Mouse (Mus musculus): ENCODE results near the gene 1700069L16Rik.

The 1700069L16Rik gene

DNA sequence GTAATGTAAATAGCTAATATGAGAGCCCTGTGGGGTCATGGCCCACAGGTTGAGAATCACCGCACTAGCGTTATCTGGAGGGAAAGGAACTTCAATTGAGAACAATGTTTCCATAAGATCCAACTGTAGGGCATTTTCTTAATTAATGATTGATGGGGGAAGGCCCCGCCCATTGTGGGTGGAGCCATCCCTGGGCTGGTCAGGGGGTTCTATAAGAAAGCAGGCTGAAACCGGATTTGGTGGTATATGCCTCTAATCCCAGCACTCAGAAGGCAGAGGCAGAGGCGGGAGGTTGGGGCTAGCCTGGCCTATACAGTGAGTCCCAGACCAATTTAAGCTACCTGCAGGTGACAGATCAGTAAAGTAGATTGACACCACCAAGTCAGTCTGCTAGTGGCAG is 9.8 kb upstream of the 1700069L16Rik start:
- DNase-seq (ENCODE audit: low spot score in 2 of 2), result no peak

DNA sequence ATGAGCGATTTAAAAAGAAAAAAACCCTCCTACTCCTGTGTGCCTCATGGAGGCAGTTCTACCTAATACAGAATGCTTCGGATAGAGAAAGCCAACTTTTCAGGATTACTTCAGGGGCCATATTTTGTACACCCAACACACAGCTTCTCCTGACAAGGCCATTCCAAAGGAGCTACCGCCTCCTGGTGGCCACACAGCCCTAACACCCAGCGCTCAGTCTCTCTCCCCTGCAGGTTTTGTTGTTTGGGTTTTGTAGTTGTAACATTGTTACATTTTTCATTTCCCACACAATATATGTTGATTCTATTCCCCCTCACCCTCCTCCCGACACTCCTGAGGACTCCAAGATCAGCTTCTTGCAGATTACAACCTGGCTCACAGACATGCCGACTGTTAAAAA is 7.6 kb upstream of the 1700069L16Rik start:
- peak in 1 of 2 experiments; percentile 63 for DNase-seq (ENCODE audit: low spot score in 2 of 2)

DNA sequence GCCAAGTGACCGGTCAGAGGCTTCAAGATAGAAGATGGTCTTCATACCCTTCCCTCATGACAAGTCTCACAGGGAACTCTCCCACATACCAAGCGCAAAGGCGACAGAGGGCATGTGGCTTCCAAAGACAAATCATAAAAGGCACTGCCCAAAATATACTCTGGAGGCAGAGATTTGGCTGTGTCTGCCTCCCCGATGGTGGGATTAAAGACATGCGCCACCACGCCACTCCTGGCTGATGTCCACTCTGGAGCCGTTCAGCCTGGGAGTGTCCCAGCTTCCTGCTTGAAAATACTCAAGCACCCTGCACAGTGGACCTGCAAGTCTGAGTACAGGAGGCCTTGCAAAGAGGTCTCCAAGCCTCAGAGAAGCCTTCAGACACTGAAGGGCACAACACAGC is 6.6 kb upstream of the 1700069L16Rik start:
- no peak for DNase-seq (ENCODE audit: low spot score in 2 of 2)

DNA sequence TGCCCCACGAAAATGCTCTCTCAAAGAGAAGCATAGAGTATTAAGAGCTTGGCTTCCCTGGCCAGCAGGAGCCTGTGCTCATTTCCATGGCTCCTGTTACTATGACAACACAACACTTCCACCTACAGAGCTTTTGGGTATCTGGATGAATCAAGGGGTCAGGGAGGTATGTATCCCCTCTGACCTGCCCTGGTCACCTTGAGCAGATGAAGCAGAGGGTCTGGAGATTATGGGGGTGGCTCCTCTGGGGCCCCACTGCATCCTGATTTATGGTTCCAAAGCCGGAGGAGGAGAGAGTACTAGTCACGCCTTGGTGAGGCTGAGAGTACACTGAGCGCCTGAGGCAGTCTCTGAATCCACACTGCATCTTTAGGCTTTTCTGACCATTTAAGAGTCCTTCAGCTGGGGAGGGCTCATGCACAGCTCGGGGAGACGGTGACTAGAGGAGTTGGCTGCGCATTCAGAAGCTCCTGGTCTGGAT is 6.1 kb upstream of the 1700069L16Rik start:
- DNase-seq (ENCODE audit: low spot score in 2 of 2), result peak in 1 of 2 experiments; percentile 44

DNA sequence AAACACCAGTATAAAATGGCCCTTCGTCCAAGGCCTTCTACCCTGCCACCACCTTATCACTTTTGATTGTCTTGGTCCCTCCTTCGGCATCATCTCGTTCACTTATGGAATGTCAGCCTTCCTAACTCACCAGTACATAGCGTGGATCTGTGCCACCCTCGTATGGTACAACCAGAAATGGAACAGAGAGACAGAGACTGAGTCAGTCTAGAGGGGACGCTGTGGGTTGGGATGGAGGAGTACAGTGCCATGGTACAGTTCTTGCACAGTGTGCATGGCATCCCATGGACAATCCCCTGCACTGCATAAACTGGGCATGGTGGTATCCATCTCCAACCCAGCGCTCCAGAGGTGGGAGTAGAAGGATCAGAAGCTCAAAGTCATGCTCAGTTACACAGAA is 4.1 kb upstream of the 1700069L16Rik start:
- DNase-seq (ENCODE audit: low spot score in 2 of 2), result no peak

DNA sequence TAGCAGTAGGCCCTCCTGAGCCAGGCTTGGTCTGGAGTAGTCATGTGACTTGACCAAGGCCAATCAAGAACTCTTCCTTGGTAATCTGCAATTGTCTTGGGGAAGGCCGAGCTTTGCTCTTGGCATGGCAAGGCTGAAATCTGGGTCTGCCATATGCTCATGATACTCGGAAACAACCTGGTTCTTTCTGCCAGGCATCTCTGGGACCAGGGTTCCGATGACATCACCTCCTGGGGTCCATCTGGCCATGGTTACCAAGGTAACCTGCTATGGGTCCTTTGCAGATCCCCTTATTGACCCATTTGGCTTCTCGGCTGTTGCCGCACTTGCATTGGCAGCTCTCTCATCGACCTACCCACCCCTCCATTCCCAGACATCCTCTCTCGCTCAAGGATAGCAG is 3.4 kb upstream of the 1700069L16Rik start:
- no peak for DNase-seq (ENCODE audit: low spot score in 2 of 2)

DNA sequence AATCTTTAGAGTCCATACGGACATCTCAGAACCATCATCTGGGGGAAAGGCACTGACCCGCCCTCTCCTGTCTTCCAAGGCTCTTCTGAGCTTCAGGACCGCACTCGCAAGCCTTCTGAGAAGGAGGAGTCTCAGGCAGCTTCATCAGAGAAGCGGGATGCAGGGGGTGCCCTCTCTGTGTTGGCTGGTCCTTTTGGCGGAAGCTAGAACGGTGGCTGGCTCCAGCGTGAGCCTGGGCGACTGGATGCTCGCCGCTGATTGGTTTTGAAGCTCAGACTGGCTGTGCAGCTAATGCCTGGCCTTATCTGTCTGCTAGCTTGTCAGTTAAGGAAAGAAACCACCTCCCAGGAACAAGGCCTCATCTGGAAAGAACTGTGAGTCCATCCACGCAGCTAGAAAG is 2.7 kb upstream of the 1700069L16Rik start:
- no peak for DNase-seq (ENCODE audit: low spot score in 2 of 2)

DNA sequence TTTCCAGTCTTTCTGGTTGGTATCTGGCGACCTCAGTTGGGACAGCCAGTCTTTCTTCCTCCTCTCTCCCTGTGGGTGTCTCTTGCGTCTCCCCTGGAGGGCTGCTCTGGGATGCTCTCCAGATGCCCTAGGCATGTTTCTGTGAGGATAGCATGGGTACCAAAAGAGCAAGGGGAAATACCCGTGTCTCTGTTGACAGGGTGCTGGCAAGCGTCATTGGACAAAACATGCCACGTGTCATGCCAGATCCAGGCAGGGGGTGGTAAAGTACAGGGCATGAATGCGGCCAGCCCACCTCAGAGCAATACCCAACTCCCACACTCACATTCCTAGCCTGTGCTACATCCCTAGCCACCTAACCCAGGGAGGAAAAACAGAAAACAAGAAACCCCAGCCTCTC is 2.0 kb upstream of the 1700069L16Rik start:
- no peak for DNase-seq (ENCODE audit: low spot score in 2 of 2)

DNA sequence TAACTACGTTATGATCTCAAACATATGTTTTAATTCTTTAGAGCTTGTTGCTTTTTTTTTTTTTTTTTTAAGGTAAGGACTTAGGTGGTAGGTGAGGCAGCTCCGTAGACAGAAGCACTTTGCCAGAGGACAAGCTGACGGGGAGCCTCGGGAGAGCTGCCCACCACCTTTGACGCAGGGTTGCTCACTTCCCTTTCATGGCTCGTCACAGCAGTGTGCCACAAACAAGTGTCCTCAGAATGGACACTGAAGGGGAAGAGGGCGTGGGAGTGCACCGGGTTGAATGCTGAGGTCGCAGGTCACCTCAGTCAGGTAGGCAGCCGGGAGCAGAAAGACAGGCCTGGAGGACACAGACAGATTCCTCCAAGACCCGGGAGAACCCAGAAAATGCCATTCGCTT is 845 bp upstream of the 1700069L16Rik start:
- DNase-seq (ENCODE audit: low spot score in 2 of 2), result no peak

DNA sequence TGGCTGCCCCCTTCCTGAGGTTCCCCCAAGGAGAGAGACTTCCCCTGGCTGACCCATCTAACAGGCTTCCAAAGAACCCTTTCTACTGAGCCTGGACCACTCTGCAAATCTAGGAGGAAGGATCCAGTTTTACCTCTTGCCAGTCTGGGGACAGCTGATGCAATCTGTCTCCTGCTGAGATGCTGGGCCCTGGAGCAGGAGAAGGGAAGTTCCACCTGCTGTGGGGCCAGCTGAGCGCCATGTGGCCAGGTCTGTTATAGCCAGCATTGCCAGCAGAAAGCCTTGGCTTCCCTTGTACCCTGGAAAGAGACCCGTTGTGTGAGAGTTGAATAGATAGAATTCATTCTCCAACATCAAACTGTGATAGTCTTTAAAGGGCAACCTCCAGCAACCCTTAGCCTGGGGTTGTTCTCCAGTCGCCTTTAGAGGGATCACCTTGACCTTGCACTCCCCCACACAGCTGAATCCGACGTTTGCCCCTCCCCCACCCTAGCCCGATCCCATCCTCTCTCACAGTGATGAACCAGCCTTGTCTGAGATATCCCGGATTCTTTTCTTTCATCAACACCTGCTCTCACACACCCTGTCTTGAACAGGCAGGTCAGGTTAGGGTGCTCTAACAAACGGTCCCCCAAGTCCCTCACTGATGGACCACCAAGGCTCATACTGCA is 870 bp downstream of the 1700069L16Rik start:
- DNase-seq (ENCODE audit: low spot score in 2 of 2), result no peak

DNA sequence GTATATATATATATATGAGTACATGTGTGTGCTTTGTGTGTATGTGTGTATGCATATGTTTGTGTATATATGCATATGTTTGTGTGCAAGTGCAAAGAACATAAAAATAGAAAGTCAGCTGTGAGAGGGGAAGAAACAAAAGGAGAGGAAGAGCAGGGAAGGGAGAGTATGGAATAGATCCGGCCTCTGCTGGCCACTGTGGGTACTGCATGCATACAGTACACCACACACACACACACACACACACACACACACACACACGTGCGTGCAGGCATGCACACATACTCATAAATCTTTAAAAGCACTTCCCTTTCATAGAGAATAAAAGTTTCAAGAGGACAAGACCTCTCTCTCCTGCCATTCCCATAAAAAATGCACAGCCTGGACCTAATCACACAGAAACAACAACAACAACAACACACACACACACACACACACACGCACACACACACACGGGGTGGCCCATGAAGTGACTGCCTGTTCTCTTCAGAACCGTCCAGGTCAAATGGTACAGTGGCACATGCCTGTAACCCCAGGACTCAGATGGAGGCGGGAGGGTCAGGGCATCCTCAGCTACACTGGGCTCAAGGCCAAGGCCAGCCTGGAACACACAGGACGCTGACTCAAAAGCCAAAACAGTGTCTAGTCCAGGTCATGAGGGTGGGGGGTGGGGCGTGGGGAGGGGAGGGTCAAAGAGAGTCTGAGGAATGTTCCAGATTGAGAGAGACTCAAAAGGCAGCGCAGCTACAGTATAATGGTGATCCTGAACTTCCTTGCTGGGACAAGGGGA is 2.2 kb downstream of the 1700069L16Rik start:
- DNase-seq (ENCODE audit: low spot score in 2 of 2), result no peak

DNA sequence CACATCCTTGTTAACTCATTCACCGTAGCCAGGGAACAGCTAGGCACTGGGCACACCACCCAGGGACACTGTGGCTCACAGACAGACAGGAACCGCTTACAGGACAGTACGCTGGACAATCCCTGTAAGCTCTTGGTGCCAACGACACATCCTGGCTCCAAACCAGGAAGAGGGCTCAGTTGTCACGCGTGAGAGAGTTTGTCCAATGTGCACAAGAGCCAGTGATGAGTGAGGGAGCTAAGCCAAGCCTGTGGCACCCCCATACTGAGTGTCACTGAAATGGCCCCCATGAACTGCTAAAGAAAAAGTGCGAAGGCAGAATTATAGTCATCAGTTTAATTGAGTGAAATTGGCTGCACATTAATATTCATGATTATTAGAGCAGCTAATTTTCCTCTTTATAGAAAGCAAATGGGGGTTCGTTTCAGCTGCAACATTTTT is 5.3 kb downstream of the 1700069L16Rik start:
- DNase-seq (ENCODE audit: low spot score in 2 of 2), result no peak

DNA sequence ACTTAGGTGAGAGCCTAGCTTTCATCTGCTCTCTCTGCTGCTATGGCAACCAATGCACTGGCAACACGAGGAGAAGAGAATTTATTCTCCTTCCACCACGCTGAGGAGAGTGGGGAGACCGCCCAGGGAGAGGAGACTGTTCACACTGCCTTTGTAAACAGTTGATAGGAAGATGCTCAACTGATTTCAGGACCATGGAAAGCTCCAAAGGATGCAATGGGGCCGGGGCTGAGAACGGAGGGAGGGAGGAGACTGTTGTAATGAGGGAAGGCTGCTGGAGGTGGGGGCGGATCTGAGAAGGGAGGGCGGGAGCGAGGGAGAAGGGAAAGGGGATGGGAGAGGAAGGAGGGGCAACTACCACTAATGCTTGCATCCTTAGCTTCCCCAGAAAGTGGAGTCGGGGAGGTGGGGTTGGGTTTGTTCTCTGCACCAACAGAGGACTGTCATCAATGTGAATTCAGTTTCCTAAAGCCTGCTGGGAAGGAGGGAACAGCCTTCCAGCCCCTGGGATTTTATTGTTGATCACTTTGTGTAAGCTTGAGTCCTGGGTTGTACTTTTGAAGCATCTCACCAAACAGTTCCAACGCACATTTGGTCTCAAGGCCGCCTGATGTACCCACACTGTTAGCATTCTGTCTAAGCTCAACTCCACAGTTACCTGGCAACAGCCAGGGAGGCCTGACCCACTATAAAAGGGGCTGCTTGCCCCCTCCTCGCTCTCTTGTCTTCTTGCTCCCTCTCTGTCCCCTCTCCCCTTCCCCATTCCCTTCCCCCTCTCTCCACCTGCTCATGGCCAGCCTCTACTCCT is 7.8 kb downstream of the 1700069L16Rik start:
- peak in 1 of 2 experiments; percentile 77 for DNase-seq (ENCODE audit: low spot score in 2 of 2)

DNA sequence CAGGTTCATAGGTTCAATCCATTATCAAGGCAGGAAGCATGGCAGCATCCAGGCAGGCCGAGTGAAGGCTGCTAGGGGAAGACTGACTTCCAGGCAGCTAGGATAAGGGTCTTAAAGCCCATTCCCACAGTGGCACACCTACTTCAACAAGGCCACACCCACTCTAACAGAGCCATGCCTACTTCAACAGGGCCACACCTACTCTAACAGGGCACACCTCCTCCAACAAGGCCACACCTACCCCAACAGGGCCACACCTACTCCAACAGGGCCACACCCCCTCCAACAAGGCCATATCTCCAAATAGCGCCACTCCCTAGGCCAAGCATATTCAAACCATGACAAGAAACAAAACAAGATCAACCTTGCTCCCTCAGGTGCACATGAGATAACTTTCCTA is 11.7 kb downstream of the 1700069L16Rik start:
- DNase-seq (ENCODE audit: low spot score in 2 of 2), result no peak

DNA sequence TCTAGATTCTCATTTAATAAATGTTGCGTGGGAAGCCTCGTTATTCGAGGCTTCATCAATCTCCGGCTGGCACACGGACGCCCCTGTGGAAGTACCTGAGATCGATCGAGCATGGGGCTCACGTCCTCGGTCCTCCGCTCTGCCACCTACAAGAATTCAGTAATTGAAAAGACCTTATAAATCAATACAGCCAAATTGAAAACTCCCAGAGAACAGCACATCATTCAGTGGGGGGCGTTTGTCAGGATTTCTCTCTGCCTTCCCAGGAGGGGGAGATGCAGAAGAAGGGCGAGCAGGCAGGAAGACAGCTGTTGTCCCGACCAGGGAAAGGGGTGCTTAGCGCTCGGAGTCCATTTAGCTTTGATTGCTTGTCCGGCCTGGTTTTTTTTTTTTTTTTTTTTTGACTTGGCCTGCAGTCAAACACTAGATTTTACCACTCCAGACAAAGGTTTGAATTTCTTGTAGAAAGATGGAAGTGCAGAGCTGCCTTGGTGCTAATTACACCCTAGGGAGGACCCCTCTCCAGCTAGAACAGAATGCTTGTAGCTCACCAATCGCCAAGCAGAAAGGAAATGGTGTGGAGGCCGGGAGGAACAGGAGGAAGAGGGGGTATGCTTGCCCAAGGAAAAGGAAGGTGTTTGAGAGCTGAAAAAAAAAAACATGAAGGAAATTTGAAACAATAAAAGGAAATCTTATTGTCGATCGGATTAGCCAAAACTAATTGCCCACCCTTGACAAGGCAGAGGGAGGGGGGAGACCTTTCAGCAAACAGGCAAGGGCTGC is 20.6 kb downstream of the 1700069L16Rik start:
- no peak for DNase-seq (ENCODE audit: low spot score in 2 of 2)

DNA sequence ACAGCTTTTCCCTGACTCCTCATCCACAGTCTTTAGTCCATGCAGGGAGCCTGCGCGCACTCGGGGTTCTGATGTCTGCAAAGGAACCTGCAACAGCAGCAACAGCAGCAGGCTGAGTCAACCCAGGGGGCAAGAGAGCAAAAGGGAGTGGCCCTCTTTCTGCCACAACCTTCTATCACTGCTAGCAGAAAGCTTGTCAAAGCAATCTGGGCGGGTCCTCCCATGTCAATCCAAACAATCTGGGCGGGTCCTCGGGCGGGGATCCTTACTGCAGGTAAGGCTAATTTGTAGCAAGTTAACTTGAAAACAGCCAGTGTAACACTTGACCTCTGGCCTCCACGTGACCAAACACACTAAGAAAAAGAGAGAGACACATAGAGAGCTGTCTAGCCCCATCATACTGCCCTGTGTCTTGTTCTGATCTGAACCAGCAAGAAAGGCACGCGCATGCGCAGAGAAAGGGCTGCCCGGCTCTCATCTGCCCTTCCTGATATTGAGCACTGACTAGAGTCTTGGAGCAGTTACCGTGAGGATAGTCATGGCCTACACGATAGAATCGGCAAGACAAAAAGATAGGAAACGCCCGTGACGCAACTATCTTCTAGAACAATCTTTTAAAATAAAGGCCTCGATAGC is 24.1 kb downstream of the 1700069L16Rik start:
- DNase-seq (ENCODE audit: low spot score in 2 of 2), result no peak

DNA sequence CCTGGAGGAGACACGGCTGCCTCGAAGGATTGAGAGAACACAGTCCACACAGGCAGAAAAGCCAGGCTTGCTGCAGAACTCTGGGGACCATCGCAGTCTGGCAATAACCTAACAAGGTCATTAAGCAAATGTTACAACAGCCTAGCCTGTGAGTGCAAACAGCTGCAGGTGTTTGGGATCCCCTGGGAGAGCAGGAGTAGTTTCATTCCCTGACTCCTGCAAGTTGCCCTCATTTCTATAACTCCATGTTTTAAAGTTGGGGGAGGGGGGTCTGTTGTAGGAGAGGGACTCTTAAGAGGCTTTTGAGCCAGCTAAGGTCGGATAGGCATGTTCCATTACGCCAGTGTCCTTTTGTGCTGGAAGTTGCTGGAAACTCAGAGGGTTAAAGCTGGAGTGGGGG is 30.2 kb downstream of the 1700069L16Rik start:
- no peak for DNase-seq (ENCODE audit: low spot score in 2 of 2)

DNA sequence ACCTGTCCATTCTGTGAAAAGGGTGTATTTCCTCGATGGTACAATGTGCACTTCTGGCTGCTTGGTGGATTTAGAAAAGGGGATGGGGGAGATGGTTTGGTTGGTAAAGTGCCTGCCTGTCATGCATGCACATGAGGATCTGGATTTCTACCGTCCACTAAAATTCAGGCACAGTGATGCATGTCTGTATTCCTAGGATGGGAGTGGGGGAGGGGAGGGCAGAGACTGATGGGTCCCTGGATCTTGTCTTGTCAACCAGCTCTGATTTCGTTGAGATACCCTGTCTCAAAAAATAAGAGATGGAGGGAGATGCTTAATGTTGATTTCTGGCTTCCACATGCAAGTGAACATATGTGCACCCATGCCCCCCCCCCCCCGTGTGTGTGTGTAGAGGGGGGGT is 30.6 kb downstream of the 1700069L16Rik start:
- no peak for DNase-seq (ENCODE audit: low spot score in 2 of 2)

DNA sequence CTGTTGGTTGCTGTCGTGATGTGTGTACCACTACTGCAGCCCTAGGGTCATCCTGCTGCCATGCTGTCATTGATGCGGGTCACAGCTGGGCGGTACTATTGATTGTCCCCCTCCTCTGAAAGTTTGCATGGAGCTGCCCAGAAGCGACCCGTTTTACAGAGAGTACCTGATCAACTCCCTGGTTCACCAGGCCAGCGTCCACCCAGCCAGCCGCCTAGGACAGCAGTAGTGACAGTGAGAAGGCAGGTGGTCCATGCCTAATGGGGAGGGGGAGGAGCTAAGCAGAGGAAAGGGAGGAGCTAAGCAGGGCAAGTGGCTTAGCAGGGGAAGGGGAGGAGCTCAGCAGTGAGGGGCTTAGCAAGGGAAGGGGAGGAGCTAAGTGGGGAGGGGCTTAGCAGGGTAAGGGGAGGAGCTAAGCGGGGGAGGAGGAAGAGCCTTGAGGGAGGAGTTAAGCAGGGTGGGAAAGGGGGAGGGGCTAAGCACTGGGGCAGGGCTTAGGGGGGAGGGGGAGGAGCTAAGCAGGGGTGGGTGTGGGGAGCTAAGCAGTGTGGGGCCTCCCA is 31.3 kb downstream of the 1700069L16Rik start:
- no peak for DNase-seq (ENCODE audit: low spot score in 2 of 2)

DNA sequence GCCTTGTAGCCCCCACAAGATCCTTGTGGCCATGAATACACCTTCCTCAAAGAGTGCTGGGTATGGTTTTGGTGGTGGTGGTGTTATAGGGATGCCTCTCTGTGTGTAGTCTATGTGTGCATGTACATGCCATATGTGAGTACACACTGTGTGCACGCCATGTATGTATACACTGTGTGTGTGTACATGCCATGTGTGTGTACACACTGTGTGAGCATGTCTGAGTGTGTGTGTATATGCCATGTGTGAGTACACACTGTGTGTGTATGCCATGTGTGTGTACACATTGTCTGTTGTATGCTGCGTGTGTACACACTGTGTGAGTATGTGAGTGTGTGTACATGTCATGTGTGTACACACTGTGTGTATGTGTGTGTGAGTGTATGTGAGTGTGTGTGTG is 33.7 kb downstream of the 1700069L16Rik start:
- no peak for DNase-seq (ENCODE audit: low spot score in 2 of 2)

DNA sequence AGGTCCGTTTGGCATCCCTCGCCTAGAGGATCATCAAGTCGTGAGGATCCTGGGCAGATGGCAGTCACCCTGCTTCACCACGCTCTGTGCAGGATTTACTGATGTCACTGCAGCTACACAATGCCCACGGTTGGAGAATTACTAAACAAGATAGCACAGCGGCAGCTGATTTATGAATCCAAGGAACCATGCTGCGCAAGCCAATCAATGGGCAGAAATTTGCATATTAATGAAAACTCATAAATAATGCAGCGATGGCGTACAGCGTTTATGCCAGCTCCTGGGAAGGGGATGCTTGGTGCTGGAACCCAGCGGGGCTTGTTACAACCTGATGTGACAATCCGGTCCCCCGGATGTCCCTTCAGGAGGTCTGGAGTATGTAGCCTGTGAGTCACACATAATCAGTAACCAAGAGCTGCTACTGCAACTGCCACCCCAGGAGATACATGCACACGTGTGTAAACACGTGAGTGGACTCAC is 34.5 kb downstream of the 1700069L16Rik start:
- no peak for DNase-seq (ENCODE audit: low spot score in 2 of 2)
